Mouse (Mus musculus) neutrophil, adult 59 days (primary cell): ENCODE data around the gene Satb1. TPM values are rescaled to one million over a fixed set of nuclear protein-coding genes. Genes with fewer than 3 reads are reported as not detected.

ENCODE experiments used
- total RNA-seq, 2 experiments: library from RNA; stranded (reverse); gene quantifications; 1 replicate in 1 of 2; 2 replicates in 1 of 2; pipeline ENCODE4 v1.2.4; 2023

The Satb1 gene
- total RNA-seq = 10 to 100 TPM; 64.9 to 76.5 TPM

DNA sequence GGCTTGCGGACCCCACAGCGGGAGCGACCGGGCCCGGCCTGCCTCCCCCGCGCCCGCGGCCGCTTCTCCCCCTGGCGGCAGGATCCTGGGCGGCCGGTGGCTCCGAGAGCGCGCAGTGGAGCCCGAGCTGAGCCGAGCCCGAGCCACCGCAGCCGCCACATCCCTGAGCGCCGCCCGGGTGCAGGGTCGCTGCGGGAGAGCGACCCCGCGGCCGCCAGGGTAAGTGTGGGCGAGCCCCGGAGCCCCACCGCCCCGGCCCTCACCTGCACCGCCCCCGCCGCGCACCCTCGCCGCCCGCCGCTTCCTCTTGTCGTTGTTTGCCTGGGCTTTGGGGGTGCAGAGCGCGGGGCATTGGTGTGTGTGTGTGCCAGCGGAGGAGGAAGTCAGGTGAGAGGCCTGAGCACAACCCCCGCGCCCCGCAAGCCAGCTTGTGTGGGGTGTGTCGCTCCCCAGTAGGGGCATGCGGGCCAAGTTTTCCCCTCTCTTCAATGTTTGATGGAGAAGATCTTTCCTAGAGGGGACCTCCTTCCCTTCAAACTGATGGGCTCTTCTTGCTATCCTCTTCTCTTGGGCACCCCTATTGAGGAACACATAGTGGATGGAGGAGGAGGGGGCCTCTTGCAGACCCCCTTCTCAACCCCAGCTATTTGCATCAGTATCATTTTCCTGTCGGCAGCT, at the start of gene Satb1:
Satb1 (minus strand) TSS at position 391 of the 678 bp plus-strand sequence.

